Mouse (Mus musculus): Measurements from ENCODE around the gene Gm7849.
"Not testable (repeated sequence)": the region's sequence is repeated elsewhere in the genome, so short reads cannot be mapped to it uniquely, and the experiment has no call there.

Gene Gm7849

DNA sequence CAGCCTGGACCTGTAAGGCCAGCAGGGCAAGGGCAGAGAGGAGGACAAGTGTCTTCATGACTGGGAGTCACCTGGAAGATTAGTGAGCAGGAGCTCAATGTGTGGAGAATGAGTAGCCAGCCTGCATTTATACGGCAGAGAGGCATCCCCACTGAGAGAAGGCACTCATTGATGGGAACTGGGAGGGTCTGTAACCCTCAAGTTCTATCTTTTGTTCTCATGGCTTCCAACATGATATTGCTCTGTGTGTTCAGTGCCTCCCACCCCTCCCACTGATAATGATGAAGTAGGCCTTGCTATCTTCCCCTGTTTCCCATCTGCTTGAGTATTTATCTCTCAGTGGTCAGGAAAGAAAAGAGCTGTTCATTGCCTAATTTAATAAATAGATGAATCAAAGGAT, at the start of gene Gm7849:
Gene Gm7849 (minus strand): TSS at position 101 of the 400 bp plus-strand sequence.
- DNase-seq (ENCODE audit: low spot score): not testable (repeated sequence)

DNA sequence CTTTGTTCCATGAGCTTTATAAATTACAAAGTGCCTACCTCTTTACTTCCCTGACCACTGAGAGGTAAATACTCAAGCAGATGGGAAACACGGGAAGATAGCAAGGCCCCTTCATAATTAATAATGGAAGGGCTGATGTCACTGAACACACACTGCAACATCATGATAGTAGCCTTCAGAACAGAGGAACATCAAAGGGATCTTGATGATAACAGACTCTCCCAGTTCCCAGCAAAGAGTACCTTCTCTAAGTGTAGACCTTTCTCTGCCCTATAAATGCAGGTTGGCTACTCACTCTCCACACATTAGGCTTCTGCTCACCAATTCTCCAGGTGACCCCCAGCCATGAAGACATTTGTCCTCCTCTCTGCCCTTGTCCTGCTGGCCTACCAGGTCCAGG, 29.2 kb downstream of the Gm7849 start, which contains the start of gene Defa36:
Gene Defa36 (plus strand): TSS at position 301 of the 400 bp plus-strand sequence.
- not testable (repeated sequence) for DNase-seq (ENCODE audit: low spot score)

Measured in urinary bladder, postnatal 25 days (tissue).